Mouse (Mus musculus) lung, postnatal 10 days (tissue): ENCODE data around the gene Piwil4.
"Not testable (repeated sequence)": the region's sequence is repeated elsewhere in the genome, so short reads cannot be mapped to it uniquely, and the experiment has no call there.

Experiments
- DNase-seq: peaks from one replicate; pipeline ENCODE4 v3.0.0; 2021

Gene Piwil4

GRCm38 (mm10) chr9:14724755-14725420 is 15.6 kb downstream of the Piwil4 start:
- DNase-seq: no peak

- no peak for DNase-seq
Observed at GRCm38 (mm10) chr9:14721610-14722009, 18.9 kb downstream of the Piwil4 start.

DNA sequence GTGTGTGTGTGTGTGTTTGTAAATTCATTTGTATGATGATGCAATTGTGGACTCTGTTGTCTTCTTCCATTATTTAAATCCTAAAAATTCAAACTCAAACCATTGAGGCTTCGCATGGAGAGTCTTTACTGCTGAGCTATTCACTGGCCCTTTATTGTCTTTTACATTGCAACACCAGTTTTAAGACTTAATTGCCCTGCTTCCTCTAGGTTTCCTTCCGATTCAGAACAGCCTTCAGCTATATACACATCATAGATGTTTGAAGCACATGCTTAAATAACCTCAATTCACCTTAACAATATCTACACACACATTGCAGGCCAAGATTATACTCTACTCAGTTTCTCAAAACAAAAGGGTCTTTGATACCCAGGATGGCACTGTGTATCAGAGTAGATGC is 20.1 kb downstream of the Piwil4 start:
- no peak for DNase-seq

- DNase-seq: no peak
Observed at GRCm38 (mm10) chr9:14718332-14718691, 22.2 kb downstream of the Piwil4 start.

- peak; percentile 74 for DNase-seq
Observed at GRCm38 (mm10) chr9:14717689-14718331, 22.7 kb downstream of the Piwil4 start.

GRCm38 (mm10) chr9:14715258-14715657 is 25.3 kb downstream of the Piwil4 start:
- DNase-seq: no peak

DNA sequence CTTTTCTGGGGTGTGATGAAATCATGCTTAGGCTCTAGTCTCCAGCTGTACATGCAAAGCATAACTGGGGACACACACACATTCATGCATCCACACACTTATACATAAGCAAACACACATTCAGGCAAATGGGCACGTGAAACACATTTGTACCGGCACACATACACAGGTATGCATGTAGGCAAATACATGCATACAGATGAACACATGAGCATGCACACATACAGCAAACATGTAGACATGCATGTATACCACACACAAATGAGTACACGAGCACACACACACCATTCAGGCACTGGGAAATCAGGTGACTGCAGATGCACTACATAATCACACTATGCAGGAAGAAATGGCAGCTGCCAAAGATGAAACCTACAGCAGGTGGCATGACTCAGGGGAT is 29.6 kb downstream of the Piwil4 start:
- DNase-seq: no peak

DNA sequence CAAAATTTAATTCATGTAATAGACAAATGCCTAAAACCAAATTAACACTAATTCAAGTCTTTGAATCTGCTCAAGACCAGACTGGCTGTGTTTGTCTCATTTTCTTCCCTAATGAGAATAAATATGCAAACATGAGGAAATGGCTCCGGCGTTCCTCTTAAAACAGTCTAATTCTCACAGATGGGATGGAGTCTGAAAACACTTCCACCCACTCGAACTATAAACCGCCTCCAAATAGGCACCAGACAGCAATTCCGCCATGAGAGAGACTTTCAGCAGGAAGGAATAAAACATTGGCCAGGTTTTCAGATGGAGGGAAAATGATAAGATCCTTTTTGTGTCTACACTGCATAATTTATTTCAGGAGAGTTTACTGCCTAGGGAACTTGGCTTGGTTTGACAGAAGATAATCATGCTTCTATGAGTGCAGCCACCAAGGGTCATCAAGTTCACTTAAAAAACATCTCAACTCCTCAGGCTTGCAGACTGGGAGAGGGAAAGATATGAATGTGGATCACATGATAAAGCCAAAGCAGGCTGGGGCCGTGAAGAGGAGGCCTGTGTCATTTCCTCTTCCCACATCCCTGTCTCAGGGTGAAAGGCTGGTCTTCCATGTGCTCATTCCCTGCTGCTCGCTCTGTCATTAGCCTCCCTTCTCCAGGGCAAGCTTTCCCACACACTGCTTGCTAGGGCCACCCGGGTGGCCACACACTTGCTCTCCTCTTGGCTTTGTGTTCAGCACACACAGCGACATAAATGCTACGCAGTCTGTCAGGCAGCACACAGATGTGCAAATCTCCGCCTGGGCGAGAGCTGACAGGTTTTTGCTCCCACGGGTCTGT is 35.0 kb downstream of the Piwil4 start:
- DNase-seq: no peak

GRCm38 (mm10) chr9:14700795-14701194 is 39.7 kb downstream of the Piwil4 start:
- not testable (repeated sequence) for DNase-seq

DNA sequence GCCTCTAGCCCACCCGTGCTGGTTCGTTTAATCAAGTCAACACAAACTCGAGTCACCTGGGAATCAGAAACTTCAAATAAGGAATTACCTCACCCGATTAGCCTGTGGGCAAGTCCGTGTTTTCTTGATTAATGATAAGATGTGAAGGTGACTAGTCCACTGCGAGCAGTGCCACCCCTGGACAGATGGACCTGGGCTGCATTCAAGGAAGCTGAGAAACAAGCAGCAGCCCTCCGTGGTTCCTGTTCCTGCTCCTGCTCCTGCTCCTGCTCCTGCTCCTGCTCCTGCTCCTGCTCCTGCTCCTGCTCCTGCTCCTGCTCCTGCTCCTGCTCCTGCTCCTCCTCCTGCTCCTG is 41.3 kb downstream of the Piwil4 start:
- no peak for DNase-seq

DNA sequence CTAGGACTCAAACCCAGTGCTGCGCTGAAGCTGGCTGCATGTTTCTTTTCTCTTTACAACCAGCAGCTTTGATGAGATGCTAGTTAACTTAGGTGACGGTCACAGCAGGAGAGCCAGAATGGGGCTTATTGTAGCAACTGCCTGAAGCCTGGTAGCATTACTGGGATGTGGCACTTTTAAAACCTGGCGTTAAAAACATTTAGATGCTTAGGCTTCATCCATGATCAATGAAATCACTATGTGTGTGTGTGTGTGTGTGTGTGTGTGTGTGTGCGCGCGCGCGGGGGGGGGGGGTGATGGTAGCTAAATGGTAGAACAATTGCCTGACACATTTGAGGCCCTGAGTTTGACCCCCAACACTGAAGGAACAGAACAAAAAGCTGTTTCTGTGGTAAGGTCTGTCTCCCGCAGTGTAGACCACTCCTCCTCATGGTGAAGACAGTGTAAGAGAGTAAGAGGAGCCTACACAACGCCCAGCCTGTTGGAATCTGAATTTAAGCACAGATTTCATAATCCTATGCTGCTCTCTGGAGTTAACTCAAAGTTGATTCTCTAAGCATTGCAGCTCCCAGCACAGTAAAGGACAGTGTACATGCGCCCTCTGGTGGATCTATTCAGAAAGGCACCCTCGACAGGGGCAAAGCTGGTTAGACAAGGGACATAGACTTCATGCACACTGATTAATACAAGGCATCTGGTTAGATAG is 41.8 kb downstream of the Piwil4 start:
- DNase-seq: peak; percentile 94

- peak; percentile 68 for DNase-seq
Observed at GRCm38 (mm10) chr9:14697903-14698302, 42.6 kb downstream of the Piwil4 start.

DNA sequence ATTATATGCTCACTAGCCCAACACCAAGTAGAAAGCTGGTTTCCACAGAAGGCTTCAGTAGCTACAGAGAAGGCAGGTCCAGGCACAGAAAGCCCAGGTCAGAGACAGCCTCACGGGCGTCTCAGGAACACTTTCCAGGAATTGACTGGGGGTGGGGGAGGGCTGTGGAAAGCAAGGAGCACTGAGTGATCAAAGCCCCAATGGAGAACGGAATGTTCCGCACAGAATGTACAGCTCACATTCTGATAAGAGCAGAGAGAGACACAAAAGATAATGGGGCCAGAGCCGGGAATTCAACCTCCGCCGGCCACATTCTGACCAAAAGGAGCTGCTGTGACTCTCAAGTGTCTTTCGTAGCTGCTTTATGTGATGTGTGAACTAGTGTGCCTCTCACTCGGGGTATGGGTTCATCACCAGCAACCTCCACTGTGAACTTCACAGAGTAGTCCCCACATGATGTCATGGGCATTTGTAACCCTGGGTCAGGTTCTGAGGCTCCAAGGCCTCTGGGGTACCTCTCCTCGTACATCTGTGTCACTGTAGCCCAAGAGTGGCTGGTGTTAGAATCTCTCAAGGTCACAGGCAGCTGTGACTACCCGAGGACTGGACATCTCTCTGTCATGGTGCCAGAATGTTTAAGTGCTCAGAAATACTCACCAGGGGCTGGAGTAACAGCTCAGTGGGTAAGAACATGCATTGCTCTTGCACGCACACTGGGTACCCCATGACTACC is 51.0 kb downstream of the Piwil4 start:
- no peak for DNase-seq

DNA sequence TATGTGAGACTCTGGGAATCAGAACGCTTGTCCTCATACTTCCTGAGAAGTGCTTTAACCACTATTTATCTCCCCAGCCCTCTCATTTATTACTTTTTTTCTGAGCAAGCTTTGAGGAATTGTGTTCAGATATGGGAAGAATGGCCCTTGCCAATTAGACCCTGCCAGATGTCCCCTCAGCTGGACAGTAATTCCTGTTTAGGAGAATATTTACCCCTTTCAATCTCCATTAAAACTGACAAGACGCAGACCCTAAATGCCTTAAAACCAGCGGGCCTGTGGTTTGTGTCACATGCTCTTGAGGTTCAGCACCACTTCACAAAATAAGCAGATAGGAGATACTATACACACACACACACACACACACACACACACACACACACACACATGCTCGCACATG is 56.2 kb downstream of the Piwil4 start:
- DNase-seq: no peak

DNA sequence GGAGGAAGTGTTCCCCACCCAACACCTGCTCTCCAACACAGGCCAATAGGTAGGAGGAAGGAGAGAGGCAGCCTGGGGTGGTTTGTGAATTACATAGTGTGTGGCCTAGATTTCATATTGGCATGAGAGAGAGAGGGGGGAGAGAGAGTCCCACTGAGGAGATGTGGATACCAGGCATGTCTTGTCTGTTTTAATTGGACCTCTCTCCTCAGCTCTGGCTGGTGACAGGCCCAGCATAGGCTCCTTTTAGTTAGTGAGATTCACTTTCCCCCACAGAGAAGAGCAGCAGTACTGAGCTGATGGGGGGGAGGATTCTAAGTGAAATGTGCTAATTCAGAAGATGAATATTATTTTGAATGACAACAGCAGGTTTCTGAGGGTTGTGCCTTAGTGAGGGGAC is 57.8 kb downstream of the Piwil4 start:
- no peak for DNase-seq

DNA sequence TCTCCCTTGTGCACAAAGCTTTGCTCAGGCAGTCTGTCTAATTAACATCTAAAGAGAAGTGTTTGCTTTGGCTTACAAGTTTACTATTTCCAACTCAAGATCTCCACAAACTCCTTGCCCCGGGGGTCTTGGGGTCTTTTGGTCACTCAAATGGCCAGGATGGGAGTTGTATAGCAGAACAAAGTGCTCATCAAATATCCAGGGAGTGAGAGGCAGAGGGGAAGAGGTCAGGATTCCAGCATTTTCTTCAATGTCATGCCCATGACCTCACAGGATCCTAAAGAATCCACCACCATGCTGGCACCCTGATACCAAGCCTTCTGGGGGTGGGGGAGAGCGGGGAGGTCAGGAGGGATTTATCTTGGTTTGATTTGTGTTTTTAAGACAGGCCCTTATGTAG is 59.9 kb downstream of the Piwil4 start:
- DNase-seq: no peak

DNA sequence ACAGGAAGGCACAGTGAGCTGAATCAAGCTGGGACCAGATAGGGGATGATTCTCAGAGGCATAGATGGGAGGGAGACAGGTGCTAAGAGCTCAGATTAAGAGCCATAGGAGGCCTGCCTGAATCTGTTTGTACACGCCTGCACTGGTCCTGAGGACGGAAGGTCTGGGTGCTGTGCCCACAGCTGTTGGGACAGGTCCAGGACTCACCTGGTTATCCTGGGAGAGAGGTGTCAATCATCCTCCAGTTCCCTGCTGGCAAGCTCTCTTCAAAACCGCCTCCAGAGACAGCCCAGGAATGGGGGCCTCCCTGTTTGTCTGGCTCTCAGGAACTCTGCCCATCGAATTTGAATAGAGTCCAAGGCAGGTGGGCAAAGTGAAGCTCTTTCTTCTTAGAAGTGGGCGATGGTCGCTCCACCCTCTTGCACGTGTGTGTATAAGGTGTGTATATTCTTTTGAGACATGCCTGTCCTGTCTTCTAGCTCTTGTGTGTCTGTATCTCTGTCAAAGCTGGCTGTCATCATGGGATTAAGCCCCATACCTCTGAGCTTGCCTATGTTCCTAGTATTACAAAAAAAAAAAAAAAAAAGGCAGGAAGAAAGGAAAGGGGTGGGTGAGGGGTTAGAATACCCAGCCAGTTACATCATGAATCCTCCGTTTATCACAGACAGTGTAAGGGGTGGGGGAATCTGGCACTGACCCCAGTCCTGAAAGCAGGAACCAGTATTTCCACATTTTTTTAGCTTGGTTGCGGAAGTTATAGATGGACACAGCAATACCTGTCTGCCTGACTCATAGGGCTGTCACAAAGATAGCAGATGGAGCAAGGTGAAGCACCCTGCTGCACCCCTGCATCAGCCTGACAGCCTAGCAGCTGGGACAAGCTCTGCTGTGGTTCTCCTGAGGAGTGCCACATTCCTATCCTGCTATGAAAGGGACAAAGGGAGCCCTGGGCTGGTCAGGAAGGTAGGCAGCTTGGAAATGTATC is 64.5 kb downstream of the Piwil4 start:
- peak; percentile 50 for DNase-seq

GRCm38 (mm10) chr9:14674506-14674905 is 66.0 kb downstream of the Piwil4 start:
- DNase-seq: no peak

- no peak for DNase-seq
Observed at GRCm38 (mm10) chr9:14673109-14673508, 67.4 kb downstream of the Piwil4 start.

- DNase-seq: not testable (repeated sequence)
Observed at GRCm38 (mm10) chr9:14671965-14672364, 68.6 kb downstream of the Piwil4 start.

- no peak for DNase-seq
Observed at GRCm38 (mm10) chr9:14668382-14668781, 72.2 kb downstream of the Piwil4 start.
